Mouse (Mus musculus) neural tube, embryonic 12.5 days (tissue): ENCODE measurements at regions not wholly inside any gene's neighbourhood (a gene's known extent, or its start where the extent isn't known, plus 50 kb on each side); places are given as distances from the start of the nearest gene placed in this dataset.
"Not testable (repeated sequence)": the region's sequence is repeated elsewhere in the genome, so short reads cannot be mapped to it uniquely, and the experiment has no call there.

Experiments
- ATAC-seq: fragments of 200-750 bp; cut with Nextera tagmentation; 2 replicates; pipeline ENCODE4 v1.8.0; 2017; ENCODE audit warnings: low read depth, mild to moderate bottlenecking, moderate TSS enrichment, moderate library complexity; ENCODE audit not compliant: low FRiP score
- H3K27ac ChIP-seq: fragments of 300-500 bp; sonication (generic); 2 replicates; pipeline ENCODE4 v1.5.1; 2016
- H3K27me3 ChIP-seq: fragments of 300-500 bp; sonication (generic); replicated peaks from 2 replicates; pipeline ENCODE4 v1.6.1; 2016; ENCODE audit warnings: mild to moderate bottlenecking
- H3K36me3 ChIP-seq: fragments of 300-500 bp; sonication (generic); 2 replicates; pipeline ENCODE4 v1.6.1; 2016; ENCODE audit warnings: mild to moderate bottlenecking
- H3K4me1 ChIP-seq: fragments of 300-500 bp; sonication (generic); 2 replicates; pipeline ENCODE4 v1.6.1; 2016
- H3K4me2 ChIP-seq: fragments of 300-500 bp; sonication (generic); replicated peaks from 2 replicates; pipeline ENCODE4 v1.6.1; 2016; ENCODE audit warnings: mild to moderate bottlenecking
- H3K4me3 ChIP-seq: fragments of 300-500 bp; sonication (generic); 2 replicates; pipeline ENCODE4 v1.5.1; 2016
- H3K9ac ChIP-seq: fragments of 300-500 bp; sonication (generic); 2 replicates; pipeline ENCODE4 v1.6.1; 2016; ENCODE audit warnings: mild to moderate bottlenecking
- H3K9me3 ChIP-seq: fragments of 300-500 bp; sonication (generic); 2 replicates; pipeline ENCODE4 v1.6.1; 2016; ENCODE audit warnings: mild to moderate bottlenecking
- WGBS: fragments of 180-500 bp; shearing (Covaris S2); methylation state at CpG from one replicate; pipeline ENCODE4 v1.1.7; 2016; 5-methylcytosine and 5-hydroxymethylcytosine counted together

DNA sequence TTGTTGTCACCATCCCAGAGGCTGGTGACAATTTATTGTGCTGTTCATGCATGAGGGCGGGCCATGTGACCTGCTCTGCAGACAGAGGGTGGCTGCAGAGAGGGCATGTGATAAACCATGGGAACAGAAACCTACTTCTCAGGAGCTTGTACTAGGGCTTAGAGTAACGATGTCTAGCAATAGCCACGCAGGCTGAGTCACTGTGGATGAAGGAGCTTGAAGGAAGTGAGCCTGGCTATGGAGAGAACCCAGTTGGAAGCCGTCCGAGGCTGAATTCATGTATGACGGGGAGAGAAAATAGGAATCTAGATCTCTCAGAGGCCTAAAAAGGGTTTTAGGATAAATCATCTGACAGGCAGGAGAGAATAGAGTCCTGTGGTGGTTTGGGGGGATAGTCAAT is 988.0 kb downstream of the 4930447A16Rik start:
- H3K4me1 ChIP-seq: no peaks in the 10 kb centered on the region

GRCm38 (mm10) chr15:38414318-38415090 is 989.1 kb downstream of the 4930447A16Rik start:
- H3K4me1 ChIP-seq: 0 out of 2 replicates have a peak, but pooled peaks cover 4% of the 10 kb centered on the region
- WGBS: 73% methylated on average over 8 of the region's 8 CpGs
- H3K4me3 ChIP-seq: no peak overlapping the region
- no peaks in the 10 kb centered on the region for H3K9me3 ChIP-seq
- no peaks in the 10 kb centered on the region for H3K27me3 ChIP-seq
- H3K4me2 ChIP-seq: no peak overlapping the region
- H3K36me3 ChIP-seq: no peaks in the 10 kb centered on the region
- H3K27ac ChIP-seq: no peak overlapping the region
- no peak for ATAC-seq
- H3K9ac ChIP-seq: no peak overlapping the region

More for the DNA sequence above, 988.0 kb downstream of the 4930447A16Rik start:
- Histone ChIP-seq H3K36me3 (no peaks in the 10 kb centered on the region), H3K4me3 (no peak overlapping the region), H3K9ac (no peak overlapping the region), H3K27me3 (no peaks in the 10 kb centered on the region), H3K9me3 (no peaks in the 10 kb centered on the region), H3K27ac (no peak overlapping the region), H3K4me2 (no peak overlapping the region)
- WGBS: 89% methylated on average over 6 of the region's 6 CpGs
- ATAC-seq: no peak

GRCm38 (mm10) chr15:38415091-38415486 is 989.7 kb downstream of the 4930447A16Rik start:
- no peak overlapping the region for H3K4me3 ChIP-seq
- no peak overlapping the region for H3K4me2 ChIP-seq
- 0 out of 2 replicates have a peak, but pooled peaks cover 6% of the 10 kb centered on the region for H3K4me1 ChIP-seq
- no peak for ATAC-seq
- H3K9ac ChIP-seq: no peak overlapping the region
- H3K27ac ChIP-seq: no peak overlapping the region
- WGBS: 57% methylated on average over 2 of the region's 2 CpGs
- no peaks in the 10 kb centered on the region for H3K9me3 ChIP-seq
- H3K27me3 ChIP-seq: no peaks in the 10 kb centered on the region
- no peaks in the 10 kb centered on the region for H3K36me3 ChIP-seq

DNA sequence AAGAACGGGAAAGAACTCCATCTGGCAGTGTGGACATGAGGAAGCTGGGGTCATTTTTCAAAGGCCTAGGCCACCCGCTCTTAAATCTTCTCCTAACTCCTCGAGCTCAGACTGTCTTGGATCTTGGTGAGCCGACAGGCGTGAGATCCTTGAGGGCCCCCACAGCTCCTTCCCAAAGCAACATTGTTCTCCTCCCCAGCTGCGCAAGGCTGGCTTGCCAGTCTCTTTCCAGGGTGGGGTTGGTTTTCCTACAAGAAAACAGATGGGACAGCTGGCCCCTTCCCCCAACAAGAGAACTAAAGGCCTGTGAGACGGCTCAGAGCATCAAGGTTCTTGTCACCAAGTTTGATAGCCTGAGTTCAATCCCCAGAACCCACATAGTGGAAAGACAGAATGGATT is 994.3 kb downstream of the 4930447A16Rik start:
- Histone ChIP-seq H3K4me2 (no peak overlapping the region), H3K27ac (no peak overlapping the region), H3K36me3 (no peaks in the 10 kb centered on the region), H3K4me3 (no peak overlapping the region), H3K4me1 (peaks cover 6% of the 10 kb centered on the region; the same call in 1 of the 2 replicates), H3K27me3 (no peaks in the 10 kb centered on the region), H3K9ac (no peak overlapping the region), H3K9me3 (no peaks in the 10 kb centered on the region)
- ATAC-seq: no peak
- 55% methylated on average over 7 of the region's 7 CpGs for WGBS

DNA sequence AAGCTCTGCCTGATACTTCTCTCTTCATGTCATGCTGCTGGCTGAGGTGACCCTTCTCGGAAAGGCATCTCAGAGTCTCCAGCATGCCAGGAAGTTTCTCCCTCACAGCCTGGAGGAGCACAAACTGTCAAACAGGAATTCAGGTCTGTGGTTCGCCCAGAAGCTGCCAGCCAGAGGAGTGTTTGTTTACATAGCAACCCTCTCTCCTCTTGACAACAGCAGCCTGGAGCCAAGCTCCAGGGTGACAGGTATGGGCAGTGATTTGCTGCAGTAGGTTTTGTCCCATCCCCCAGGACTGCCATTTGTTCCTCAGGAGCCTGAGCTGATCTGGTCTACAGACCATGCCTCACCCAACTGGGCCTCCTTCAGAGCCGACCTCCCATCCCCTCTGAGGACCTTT is 995.4 kb downstream of the 4930447A16Rik start:
- Histone ChIP-seq H3K4me3 (no peak overlapping the region), H3K9me3 (no peaks in the 10 kb centered on the region), H3K36me3 (no peaks in the 10 kb centered on the region), H3K4me1 (peaks cover 6% of the 10 kb centered on the region; the same call in 1 of the 2 replicates), H3K27ac (no peak overlapping the region), H3K9ac (no peak overlapping the region), H3K27me3 (no peaks in the 10 kb centered on the region), H3K4me2 (no peak overlapping the region)
- 52% methylated on average over 3 of the region's 3 CpGs for WGBS
- ATAC-seq: no peak

DNA sequence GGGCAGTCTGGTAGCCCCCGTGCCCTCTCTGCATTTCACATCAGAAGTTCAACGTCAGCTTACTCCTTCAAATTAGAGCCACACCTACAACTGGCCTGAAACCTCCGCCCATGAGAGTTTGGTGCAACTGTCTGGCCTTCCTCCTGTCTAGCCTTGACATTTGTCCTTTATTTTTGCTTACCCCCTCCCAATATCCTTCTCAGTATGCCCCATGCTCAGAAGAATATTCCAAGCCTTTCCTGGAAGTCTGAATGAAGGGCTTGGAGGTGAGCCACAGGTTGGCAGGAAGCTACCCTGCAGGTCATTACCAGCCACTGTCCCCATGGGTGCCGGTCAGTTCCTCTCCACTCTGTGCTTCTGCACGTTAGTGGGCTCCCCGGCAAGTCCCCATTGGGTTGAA is 997.4 kb downstream of the 4930447A16Rik start:
- no peak overlapping the region for H3K4me2 ChIP-seq
- H3K36me3 ChIP-seq: no peaks in the 10 kb centered on the region
- no peaks in the 10 kb centered on the region for H3K9me3 ChIP-seq
- no peaks in the 10 kb centered on the region for H3K27me3 ChIP-seq
- no peak overlapping the region for H3K27ac ChIP-seq
- 78% methylated on average over 6 of the region's 6 CpGs for WGBS
- no peak for ATAC-seq
- H3K4me3 ChIP-seq: no peak overlapping the region
- no peak overlapping the region for H3K9ac ChIP-seq
- H3K4me1 ChIP-seq: peaks cover 6% of the 10 kb centered on the region; the same call in 1 of the 2 replicates

DNA sequence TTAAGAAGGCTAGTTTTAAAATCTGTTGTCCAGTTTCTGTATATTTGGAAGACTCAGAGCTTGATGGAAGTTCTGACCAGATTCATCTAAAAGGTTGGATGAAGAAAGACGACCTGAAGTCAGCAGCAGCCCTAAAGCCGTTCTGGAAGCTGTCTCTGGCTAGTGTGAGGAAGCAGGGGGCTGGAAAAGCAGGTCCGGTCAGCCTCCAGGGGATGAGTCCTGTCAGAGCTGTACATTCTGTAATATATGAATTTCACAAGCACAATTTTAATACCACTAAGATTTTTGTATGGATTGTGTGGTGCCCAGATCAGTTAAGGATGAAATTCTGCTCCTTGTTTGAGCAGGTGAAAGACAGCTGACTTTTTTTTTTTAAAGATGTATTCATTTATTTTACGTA is 1000.2 kb downstream of the 4930447A16Rik start:
- H3K9me3 ChIP-seq: no peaks in the 10 kb centered on the region
- no peaks in the 10 kb centered on the region for H3K27me3 ChIP-seq
- no peak overlapping the region for H3K27ac ChIP-seq
- H3K4me3 ChIP-seq: no peak overlapping the region
- no peaks in the 10 kb centered on the region; the same call in 1 of the 2 replicates for H3K4me1 ChIP-seq
- WGBS: 87% methylated on average over 4 of the region's 4 CpGs
- ATAC-seq: no peak
- H3K9ac ChIP-seq: no peak overlapping the region
- no peak overlapping the region for H3K4me2 ChIP-seq
- H3K36me3 ChIP-seq: no peaks in the 10 kb centered on the region

- WGBS: 50% methylated on average over 1 of the region's 1 CpGs
- Histone ChIP-seq H3K27ac (no peak overlapping the region), H3K4me1 (no peaks in the 10 kb centered on the region), H3K9ac (no peak overlapping the region), H3K4me3 (no peak overlapping the region), H3K36me3 (no peaks in the 10 kb centered on the region), H3K4me2 (no peak overlapping the region), H3K27me3 (no peaks in the 10 kb centered on the region), H3K9me3 (no peaks in the 10 kb centered on the region)
- ATAC-seq: no peak
Observed at GRCm38 (mm10) chr15:38427966-38428365, 1002.6 kb downstream of the 4930447A16Rik start.

DNA sequence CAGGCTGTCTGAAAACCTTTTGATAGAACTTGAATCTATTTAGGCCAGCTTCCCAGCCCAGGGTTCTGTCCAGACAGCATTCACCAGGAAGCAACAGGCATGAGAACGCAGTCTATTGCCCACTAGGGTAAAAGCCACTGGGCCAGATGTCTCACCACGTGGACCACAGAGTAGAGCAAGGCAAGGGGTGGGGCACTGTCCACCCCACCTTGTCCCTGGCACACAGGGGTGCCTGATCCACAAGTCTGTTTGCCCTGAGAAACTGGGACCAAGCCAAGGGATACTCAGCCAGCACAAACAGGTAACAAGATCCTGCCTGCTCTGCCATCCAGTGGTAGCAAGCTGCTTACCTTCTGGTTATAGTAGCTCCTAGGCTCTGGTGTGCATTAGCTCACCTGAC is 1006.3 kb downstream of the 4930447A16Rik start:
- H3K36me3 ChIP-seq: no peaks in the 10 kb centered on the region
- H3K9ac ChIP-seq: no peak overlapping the region
- peaks cover 9% of the 10 kb centered on the region; the same call in 1 of the 2 replicates for H3K9me3 ChIP-seq
- no peaks in the 10 kb centered on the region for H3K27me3 ChIP-seq
- H3K4me3 ChIP-seq: no peak overlapping the region
- no peaks in the 10 kb centered on the region for H3K4me1 ChIP-seq
- no peak overlapping the region for H3K27ac ChIP-seq
- no peak overlapping the region for H3K4me2 ChIP-seq
- ATAC-seq: no peak
- WGBS: 71% methylated on average over 2 of the region's 2 CpGs

GRCm38 (mm10) chr15:38433386-38433785 is 1008.0 kb downstream of the 4930447A16Rik start:
- no peak overlapping the region for H3K27ac ChIP-seq
- H3K27me3 ChIP-seq: no peaks in the 10 kb centered on the region
- no peaks in the 10 kb centered on the region for H3K36me3 ChIP-seq
- no peak for ATAC-seq
- no peak overlapping the region for H3K4me3 ChIP-seq
- WGBS: 84% methylated on average over 7 of the region's 7 CpGs
- peaks cover 9% of the 10 kb centered on the region; the same call in 1 of the 2 replicates for H3K9me3 ChIP-seq
- H3K9ac ChIP-seq: no peak overlapping the region
- H3K4me2 ChIP-seq: no peak overlapping the region
- no peaks in the 10 kb centered on the region for H3K4me1 ChIP-seq

GRCm38 (mm10) chr15:38434239-38434638 is 1008.9 kb downstream of the 4930447A16Rik start:
- H3K9ac ChIP-seq, H3K9me3 ChIP-seq, H3K36me3 ChIP-seq, H3K4me3 ChIP-seq, ATAC-seq, H3K27ac ChIP-seq, H3K4me2 ChIP-seq, H3K4me1 ChIP-seq, H3K27me3 ChIP-seq: not testable (repeated sequence)
- WGBS: 91% methylated on average over 2 of the region's 2 CpGs
